In genomic region chr2:166179457-166180101, GRCm38 (mm10) we compare ENCODE assay signal across 9 mouse cellular contexts. TPM values are rescaled to one million over a fixed set of nuclear protein-coding genes. Genes with fewer than 3 reads are reported as not detected.
DNase-seq lines count a peak whose midpoint lies in the region; ATAC-seq and TF ChIP-seq lines count a peak whose summit lies in the region.
"Had no signal": no experiment of that assay in that cellular context is flagged by ENCODE, and none has a peak within 500 bp of the region (broad histone marks: within the 10 kb centered on the region; RNA-seq: fewer than 3 reads in every experiment).

No protein-coding gene starts in this region.

- WGBS in liver, adult 2 months: 92% methylated on average over 4 of the region's 4 CpGs
- 58% methylated on average over 4 of the region's 4 CpGs for WGBS in intestine, embryonic 15.5 days
- 96% methylated on average over 4 of the region's 4 CpGs for WGBS in thymus, adult 2 months

- DNase-seq in liver, adult 2 months (ENCODE audit: extremely low read depth, low read depth, low spot score): no peak
- no peak for DNase-seq in liver
- DNase-seq in neural tube, embryonic 10.5 days (ENCODE audit: extremely low spot score, low spot score): peak; percentile 78
- DNase-seq in urinary bladder, postnatal 10 days (ENCODE audit: low spot score): no peak
- no peak for DNase-seq in thymus, adult 2 months
- no peak for DNase-seq in thymus, adult 18-20 months
- DNase-seq: liver, embryonic 13.5 days had no signal

- peak overlapping the region; percentile 45; the same call in 1 of the 2 replicates for H3K27ac ChIP-seq in liver, adult 2 months (replicated peaks; ENCODE audit: insufficient read depth, low read depth, low read length)
- peak overlapping the region; percentile 85 for H3K27ac ChIP-seq in embryonic fibroblast, embryonic 13.5 days (ENCODE audit: insufficient read depth, low read length)
- H3K27ac ChIP-seq in intestine, embryonic 15.5 days: peak overlapping the region; percentile 79
- H3K27ac ChIP-seq in thymus, adult 2 months (ENCODE audit: control insufficient read depth, insufficient read depth, low read length): no peak overlapping the region

- no peak overlapping the region for H3K4me3 ChIP-seq in liver, adult 2 months (ENCODE audit: insufficient read depth, low read depth, low read length)
- H3K4me3 ChIP-seq in embryonic fibroblast, embryonic 13.5 days (ENCODE audit: insufficient read depth, low read length): no peak overlapping the region
- H3K4me3 ChIP-seq in intestine, embryonic 15.5 days (replicated peaks): no peak overlapping the region
- H3K4me3 ChIP-seq in thymus, adult 2 months (ENCODE audit: control insufficient read depth, insufficient read depth, low read length): no peak overlapping the region
- H3K4me3 ChIP-seq: liver, embryonic 13.5 days had no signal

- no peaks in the 10 kb centered on the region for H3K4me1 ChIP-seq in liver, adult 2 months (ENCODE audit: control insufficient read depth, insufficient read depth, low read length)
- peaks cover 3% of the 10 kb centered on the region; the same call in 1 of the 2 replicates for H3K4me1 ChIP-seq in embryonic fibroblast, embryonic 13.5 days (ENCODE audit: control insufficient read depth, insufficient read depth, low read length)
- H3K4me1 ChIP-seq in intestine, embryonic 15.5 days (replicated peaks): peaks cover 30% of the 10 kb centered on the region
- H3K4me1 ChIP-seq in thymus, adult 2 months (replicated peaks; ENCODE audit: control insufficient read depth, insufficient read depth, low read length): peaks cover 3% of the 10 kb centered on the region; the same call in 1 of the 2 replicates

- H3K36me3 ChIP-seq in liver, adult 2 months (ENCODE audit: control insufficient read depth, insufficient read depth, low read length): no peaks in the 10 kb centered on the region
- H3K36me3 ChIP-seq in intestine, embryonic 15.5 days: no peaks in the 10 kb centered on the region
- no peaks in the 10 kb centered on the region for H3K36me3 ChIP-seq in thymus, adult 2 months (ENCODE audit: control insufficient read depth, insufficient read depth, low read length)
- H3K36me3 ChIP-seq: liver, embryonic 13.5 days had no signal

- H3K79me2 ChIP-seq in liver, adult 2 months (ENCODE audit: control insufficient read depth, insufficient read depth, low read length): no peaks in the 10 kb centered on the region

- no peaks in the 10 kb centered on the region for H3K9me3 ChIP-seq in intestine, embryonic 15.5 days
- H3K9me3 ChIP-seq: liver, embryonic 13.5 days had no signal

- TF ChIP-seq POLR2A in liver, adult 2 months (IDR thresholded peaks at IDR 0.05; ENCODE audit: extremely low read depth, insufficient read depth, low read length): no peak
- TF ChIP-seq POLR2A in embryonic fibroblast, embryonic 13.5 days (IDR thresholded peaks at IDR 0.05; ENCODE audit: low read depth, low read length): no peak
- TF ChIP-seq POLR2A in thymus, adult 2 months (IDR thresholded peaks at IDR 0.05; ENCODE audit: control insufficient read depth, extremely low read depth, insufficient read depth, low read length, poor library complexity): no peak

- no peak for TF ChIP-seq CTCF in liver, adult 2 months (IDR thresholded peaks at IDR 0.05; ENCODE audit: low read depth, low read length)
- no peak for TF ChIP-seq CTCF in embryonic fibroblast, embryonic 13.5 days (IDR thresholded peaks at IDR 0.05; ENCODE audit: borderline replicate concordance, insufficient read depth, low read length)
- TF ChIP-seq CTCF in thymus, adult 2 months (IDR thresholded peaks at IDR 0.05; ENCODE audit: borderline replicate concordance, control insufficient read depth, extremely low read depth, insufficient read depth, low read length, poor library complexity): no peak

- no peaks in the 10 kb centered on the region for H3K27me3 ChIP-seq in liver, adult 2 months (ENCODE audit: control insufficient read depth, insufficient read depth, low read length)
- H3K27me3 ChIP-seq in intestine, embryonic 15.5 days (replicated peaks): no peaks in the 10 kb centered on the region
- H3K27me3 ChIP-seq in thymus, adult 2 months (ENCODE audit: control insufficient read depth, insufficient read depth, low read length): no peaks in the 10 kb centered on the region
- H3K27me3 ChIP-seq: liver, embryonic 13.5 days had no signal

- H3K9ac ChIP-seq in liver, adult 2 months (ENCODE audit: low read depth, low read length): no peak overlapping the region
- no peak overlapping the region for H3K9ac ChIP-seq in intestine, embryonic 15.5 days
- H3K9ac ChIP-seq: liver, embryonic 13.5 days had no signal

- H3K4me2 ChIP-seq in intestine, embryonic 15.5 days (replicated peaks): peak overlapping the region; percentile 19; the same call in 1 of the 2 replicates
- H3K4me2 ChIP-seq: liver, embryonic 13.5 days had no signal

- ATAC-seq in intestine, embryonic 15.5 days: no peak

RNA-seq across cellular contexts. Expression of gene Sulf2, which starts 24.1 kb away (rescaled TPM):
- 7.8 and 9.9 TPM in 2 replicates for total RNA-seq in liver, adult 2 months (2014; rRNA removed)
- 16.1 and 21.9 TPM in 2 replicates for polyA plus RNA-seq in liver, adult 2 months (2012; rRNA removed)
- 163 and 234 TPM in 2 replicates for polyA plus RNA-seq in embryonic fibroblast, embryonic 13.5 days (2011; ENCODE audit: insufficient read length, low read depth, missing spikeins)
- 100 and 106 TPM in 2 replicates for polyA plus RNA-seq in intestine, embryonic 15.5 days (2015; fragmentation: Nextera tagmentation; extraction: Ambion mirVana)
- 19.3 and 24.3 TPM in 2 replicates for polyA plus RNA-seq in thymus, adult 2 months (2012; rRNA removed)
